Mouse (Mus musculus) neural tube, embryonic 10.5 days (tissue): ENCODE results near the gene Pitpnc1.

Source experiments
- DNase-seq: peaks from one replicate; pipeline ENCODE4 v3.0.0-alpha.2; 2017; ENCODE audit warnings: low spot score; ENCODE audit errors: extremely low spot score

Pitpnc1 gene

DNA sequence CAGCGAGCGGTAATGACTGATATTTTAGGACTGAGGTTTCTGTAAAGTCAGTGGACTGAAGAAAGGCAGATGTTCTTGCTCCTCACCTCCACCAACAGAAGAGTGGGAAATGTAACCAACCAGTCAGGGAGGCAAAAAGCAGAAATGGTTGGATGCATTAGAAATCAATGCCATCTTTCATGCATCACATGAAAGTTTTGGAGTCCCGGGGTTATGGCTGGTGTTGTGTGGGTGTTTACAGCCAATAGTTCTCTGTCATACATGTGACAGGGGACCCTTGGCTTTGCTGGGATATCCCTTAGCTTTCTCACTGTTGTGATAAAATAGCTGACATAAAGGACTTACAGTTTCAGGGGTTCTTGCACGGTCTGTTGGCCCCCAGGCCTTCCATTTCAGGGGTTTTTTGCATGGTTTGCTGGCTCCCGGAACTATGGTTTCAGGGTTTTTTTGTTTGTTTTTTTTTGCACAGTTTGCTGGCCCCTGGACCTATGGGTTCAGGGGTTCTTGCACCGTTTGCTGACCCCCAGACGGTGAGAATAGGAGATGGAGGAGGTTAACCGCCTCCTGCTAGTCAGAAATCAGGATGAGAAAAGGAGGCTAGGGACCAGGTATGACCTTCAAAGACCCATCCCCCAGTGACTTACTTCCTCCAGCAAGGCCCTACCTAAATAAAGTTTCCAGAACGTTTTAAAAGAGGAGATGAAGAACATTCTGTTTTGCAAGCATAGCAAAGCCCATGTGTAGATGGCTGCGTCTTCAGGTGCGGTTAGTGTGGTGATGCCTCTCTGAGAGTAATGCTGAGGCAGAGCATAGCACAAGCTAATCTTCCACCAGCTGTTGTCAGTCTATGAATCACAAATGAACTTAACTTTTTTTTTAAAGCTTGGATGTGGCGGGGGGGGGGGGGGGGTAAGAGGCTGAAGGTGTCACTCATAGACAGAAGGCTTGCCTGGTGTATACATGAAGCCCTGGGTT is 27.1 kb downstream of the Pitpnc1 start:
- no peak for DNase-seq

DNA sequence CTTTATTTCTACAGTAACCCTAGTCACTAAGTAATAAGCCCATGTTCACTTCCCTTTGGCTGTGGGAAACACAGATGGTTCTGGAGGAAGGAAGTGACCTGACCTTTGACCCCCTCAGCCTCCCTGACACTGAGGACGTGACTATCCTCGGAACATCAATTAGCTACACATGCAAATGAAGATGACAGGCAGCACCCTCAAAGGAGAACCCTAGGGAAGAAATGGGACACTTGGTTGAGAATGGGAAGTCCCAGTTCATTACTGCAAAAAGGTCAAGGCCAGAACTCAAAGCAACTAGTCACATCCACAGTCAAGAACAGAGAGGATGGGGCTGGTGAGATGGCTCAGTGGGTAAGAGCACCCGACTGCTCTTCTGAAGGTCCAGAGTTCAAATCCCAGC is 29.4 kb downstream of the Pitpnc1 start:
- no peak for DNase-seq

DNA sequence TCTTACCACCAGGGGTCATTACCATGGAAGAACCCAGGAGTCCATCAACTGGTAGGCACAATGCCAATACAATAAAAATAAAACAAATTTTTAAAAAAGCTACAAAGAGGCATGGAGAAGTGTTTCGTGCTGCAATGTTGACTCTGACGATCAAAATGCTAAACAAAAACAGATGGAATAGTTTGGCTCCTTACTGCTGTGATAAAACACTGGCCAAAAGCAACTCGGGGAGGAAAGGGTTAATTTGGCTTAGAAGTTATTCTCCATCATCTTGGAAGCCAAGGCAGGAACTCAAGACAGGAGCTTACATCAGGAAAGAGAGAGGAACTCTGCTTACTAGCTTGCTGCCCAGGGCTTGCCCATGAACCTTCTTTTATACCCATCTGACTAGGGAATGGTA is 32.4 kb downstream of the Pitpnc1 start:
- no peak for DNase-seq

DNA sequence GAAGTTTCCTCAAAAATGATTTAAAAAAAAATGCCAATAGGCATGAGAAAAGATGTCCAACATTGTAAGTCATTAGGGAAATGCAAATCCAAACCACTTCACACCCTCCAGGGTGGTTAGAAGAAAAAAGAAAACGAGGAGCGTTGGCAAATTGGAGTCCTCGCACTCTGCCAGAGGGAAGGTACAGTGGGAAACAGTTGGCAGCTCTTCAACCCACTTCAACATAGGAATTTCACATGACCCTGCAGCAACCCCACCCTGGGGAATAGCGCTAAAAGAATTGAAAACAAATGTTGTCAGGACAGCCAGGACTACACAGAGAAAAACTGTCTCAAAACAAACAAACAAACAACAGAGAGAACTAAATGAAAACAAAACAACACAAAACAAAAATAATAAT is 32.8 kb downstream of the Pitpnc1 start:
- DNase-seq, result no peak

DNA sequence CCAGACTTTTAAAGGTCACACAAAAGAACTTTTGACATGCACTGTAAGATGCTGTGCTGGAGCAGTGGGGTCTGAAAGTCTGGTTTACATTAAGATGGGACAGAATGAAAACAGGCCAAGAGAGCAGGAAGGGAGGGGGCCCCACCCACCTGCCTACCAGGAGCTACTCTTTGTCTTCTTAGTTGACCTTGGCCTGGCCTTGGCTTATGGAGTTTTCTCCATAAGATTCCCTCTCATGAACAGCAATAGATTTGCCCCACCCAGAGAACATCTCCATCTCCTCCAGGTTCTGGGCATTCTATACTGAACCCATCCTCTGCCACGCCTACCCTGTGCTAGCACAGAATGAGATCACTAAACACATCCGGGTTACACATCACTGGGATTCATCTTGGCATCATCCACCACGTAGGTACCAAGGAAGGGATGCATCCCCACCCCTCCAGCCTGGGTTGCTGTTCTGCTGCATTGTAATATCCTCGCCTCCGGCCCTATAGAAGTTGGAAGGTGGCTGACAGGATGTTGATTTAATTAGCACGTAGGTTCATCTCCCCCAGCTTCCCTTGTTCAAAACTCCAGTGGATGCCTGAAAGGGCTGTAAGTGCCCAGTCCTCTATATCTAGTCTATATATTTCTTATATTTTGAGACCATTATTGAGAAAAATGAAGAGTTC is 34.6 kb downstream of the Pitpnc1 start:
- no peak for DNase-seq

DNA sequence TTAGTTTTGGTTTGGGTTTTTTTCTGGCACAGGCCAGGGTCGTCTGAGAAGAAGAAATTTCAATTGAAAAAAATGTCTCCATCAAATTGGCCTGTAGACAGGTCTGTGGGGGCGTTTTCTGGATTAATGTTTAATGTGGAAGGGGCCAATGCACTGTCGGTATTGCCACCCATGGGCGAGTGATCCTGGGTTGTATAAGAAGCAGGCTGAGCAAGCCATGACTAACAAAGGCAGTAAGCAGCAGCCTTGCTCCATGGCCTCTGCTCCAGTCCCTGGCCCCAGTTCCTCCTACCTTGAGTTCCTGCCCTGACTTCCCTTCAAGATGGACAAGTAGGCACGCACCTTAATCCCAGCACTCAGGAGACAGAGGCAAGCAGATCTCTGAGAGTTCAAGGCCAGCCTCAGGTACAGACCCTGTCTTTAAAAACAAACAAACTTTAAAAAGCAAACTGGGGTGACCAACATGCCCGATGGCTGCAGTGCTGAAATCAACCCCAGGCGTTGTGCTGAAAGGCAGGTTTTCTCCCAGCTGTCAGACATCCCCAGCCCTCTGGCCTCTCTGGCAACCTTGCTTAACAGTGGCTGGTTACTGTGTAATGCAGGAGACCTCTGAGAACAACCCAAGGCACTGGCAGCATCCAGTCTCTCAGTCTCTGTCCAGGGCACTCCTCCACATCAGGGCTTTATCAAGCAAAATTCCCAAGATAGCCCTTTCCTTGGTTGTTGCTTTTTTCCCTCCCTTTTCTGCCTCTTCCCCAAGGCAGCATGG is 39.1 kb downstream of the Pitpnc1 start:
- DNase-seq, result no peak

DNA sequence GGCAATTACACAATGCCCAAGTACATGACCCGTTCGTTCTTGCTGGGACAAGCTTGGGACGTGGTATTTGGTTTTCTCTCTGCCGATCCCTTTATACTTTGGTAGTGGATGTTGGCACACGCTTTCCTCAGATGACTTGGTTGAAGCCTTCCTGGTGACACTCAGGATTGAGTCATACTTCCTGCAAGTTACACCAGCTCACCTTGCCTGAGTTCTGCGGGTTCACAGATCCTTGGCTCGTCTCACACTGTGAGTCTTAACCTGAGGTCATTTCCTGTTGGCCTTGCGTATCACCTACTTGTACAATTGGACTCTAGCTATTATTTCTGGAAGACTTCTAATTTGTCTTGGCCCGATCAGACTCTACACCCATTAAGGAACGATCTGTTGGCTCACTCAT is 42.5 kb downstream of the Pitpnc1 start:
- DNase-seq, result no peak

DNA sequence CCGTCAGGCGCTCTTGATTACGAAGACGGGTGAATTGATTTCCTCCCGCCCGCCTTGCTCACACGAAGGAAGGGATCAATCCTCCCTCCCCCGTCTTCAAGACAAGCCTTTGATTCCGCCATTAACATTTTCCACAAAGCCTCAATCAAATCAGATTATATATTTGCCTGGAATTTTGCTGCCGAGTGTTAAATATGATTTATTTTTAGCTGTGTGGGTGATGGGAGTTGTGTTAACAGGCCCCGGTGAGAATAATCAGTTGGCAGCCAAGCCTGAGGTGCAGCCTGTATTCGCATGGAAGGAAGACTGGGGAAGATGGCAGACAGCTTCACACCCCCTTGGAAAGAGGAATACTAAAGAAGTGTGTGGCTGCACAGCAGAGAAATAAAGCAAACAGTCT is 46.3 kb downstream of the Pitpnc1 start:
- DNase-seq, result no peak

DNA sequence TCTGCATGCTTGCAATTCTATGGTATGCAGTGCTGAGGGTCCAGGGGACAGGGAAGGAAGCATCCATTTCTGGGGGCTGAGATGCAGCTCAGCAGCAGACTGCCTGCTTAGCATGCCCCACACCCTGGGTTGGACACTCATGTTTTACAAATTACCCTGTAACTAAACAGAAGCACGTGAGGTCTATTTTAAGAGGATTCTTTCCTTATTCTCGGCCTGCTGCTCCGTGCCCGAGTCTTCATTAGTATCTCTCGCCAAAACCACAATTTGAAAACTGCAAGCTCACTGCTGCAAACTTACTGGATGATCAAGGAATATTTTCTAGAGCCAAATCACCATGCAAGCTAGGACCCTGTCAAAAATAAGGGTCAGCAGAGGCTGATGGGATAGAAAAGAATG is 48.1 kb downstream of the Pitpnc1 start:
- DNase-seq, result no peak

DNA sequence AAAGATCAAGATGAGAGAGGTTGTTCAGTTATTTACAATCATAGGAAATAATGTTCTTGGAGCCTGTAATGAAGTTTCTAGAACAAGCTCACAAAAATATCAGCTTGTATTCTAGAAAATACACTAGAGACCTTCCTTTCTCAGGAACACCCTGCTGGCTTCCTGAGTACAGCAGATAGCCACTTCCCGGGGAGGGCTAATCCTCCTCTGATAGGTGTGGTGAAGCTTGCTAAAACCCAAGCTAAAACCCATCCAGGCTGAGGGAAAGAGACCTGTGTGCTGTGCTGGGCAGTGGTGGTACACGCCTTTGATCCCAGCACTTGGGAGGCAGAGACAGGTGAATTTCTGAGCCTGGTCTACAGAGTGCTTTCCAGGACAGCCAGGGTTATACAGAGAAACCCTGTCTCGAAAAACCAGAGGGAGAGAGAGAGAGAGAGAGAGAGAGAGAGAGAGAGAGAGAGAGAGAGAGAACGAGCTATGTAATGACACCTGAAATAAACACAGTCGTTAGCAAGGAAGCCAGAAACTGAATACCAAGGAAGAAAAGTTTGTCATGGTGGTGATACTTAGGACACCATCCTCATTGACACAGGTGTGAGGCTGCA is 48.6 kb downstream of the Pitpnc1 start:
- no peak for DNase-seq

DNA sequence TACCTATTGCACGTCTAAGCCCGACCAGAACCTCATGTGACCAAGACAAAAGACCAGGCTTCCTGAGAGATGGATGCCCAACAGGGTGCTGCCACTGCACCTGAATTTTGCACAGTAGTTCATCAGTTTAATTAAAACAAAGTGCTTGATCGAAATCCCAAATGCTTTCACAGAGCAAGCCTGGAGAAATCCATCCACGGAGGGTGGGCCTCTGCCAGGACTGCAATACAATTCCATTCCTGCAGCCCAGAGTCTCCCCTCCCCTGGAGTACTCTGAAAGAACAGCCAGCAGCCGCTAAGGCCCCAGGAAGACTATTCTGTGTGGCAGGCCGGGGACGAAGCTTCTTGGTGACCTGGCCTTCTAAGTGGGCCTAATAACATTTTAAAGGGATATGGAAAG is 50.6 kb downstream of the Pitpnc1 start:
- DNase-seq, result no peak

DNA sequence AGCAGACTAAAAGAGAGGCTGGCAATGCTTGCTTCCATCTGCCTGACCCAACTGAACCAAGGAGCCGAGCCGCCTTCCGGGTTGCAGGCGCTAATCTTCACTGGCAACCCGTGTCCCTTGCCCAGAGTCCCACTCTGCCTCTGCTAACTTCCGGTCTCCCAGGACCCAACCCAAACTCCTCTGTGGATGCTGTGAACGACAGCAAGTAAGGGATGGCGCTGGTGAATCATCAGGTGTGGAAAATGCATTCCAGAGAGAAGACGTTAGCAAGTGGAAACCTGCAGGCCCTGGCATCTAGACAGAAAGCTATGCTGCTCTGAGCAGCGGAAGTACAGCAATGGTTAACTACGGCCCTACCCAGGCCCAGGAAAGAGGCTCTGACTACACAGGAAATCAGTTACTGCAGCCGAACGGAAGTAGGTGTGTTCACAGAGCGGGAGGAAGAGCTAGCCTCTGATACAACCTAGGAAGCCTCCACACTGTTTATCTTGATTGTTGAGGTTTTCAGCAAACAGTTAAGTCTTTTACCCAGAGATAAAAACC is 53.4 kb downstream of the Pitpnc1 start:
- DNase-seq, result no peak

DNA sequence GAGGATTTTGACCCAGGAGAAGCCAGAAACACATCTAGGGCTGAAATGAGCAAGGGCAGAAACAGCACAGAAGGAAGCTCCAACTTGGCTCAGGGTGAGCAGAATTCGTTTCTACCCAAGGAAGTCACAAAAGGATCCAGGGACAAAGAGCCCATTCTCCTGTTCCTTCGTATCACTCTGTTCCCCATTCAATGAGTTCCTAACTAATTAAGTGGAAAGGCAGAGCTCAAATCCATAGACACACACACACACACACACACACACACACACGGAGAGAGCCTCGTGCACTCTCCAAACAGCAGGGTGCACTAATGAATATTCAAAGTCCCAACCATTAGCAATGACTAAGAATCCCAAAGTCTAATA is 54.0 kb downstream of the Pitpnc1 start:
- DNase-seq, result peak; percentile 23

DNA sequence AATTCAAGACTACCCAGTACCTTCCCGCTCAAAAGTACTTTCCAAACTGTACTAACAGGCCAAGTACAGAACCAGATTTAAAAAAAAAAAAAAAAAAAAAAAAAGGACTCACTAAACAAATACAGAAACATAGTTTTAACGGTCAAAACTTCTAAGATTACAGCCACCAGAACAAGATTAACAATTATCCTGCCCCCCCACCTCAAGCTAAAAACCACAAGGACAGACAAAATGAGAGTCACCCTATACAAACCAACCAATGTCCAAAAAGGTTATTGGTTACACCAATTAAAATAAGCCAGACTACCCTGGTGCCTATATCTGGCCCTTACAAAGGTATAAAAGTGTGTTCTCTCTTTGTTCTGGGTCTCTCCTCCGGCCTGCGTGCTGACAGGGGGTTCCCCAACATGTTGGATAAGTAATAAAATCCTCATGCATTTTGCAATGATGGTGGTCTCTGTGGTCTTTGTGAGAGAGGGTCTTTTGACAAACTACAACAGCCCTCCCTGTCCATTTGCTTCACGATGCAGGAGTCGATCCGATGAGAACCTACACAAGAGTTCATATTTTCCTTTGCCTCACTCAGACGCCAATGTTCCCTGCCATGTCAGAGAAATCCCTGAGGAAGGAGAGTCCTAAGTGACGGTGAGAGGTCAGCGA is 54.5 kb downstream of the Pitpnc1 start:
- no peak for DNase-seq

DNA sequence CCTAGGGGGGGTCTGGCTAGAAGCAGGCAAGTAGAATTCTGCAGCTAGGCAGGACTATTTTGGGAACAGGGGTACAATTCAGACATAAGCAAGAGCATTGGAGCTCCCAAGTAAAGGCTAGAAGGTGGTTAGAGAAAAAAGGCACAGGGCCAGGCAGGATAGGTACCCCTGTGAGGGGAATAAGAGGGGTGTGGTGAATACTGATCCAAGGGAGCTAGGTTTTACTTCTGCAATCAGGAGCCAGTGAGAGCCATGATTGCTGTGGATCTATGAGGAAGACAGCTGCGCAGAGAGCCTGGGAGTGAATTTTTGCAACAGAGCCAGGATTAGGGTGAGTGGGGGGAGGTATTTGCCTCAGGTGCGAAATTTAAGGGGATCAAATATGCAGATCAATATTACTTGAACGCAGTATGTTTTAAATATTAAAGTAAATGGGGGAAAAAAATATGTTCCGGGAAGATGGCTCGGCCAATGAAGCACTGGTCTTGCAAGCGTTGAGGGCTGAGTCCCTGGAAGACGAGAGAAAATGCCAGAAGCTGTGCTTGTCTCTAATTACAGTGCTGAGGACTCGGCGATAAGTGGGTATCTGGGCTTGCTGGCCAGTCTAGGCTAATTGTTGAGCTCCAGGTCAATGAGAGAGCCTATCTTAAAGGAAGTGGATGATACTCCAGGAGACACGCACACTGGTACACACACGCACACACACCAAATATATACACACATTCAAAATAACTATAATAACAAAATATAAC is 55.3 kb downstream of the Pitpnc1 start:
- DNase-seq, result no peak

DNA sequence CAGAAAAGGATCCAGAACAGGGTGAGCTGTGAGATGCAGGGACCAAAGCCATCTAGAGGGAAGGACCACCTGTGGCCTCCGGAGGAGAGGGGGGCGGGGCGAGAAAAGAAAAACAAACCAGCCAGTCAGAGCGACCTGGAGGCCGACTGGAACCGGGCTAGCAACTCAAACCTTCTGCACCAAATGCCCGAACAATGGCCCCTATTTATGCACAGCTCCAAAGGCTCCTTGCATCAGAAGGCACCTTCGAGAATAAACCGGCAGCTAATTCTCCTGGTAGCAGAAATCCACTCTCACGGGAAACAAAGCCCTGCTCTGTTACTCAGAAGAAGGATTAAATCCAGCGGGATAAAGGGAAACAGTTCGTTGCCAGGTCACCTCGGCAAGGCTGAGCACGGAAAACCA is 57.2 kb downstream of the Pitpnc1 start:
- peak; percentile 65 for DNase-seq

DNA sequence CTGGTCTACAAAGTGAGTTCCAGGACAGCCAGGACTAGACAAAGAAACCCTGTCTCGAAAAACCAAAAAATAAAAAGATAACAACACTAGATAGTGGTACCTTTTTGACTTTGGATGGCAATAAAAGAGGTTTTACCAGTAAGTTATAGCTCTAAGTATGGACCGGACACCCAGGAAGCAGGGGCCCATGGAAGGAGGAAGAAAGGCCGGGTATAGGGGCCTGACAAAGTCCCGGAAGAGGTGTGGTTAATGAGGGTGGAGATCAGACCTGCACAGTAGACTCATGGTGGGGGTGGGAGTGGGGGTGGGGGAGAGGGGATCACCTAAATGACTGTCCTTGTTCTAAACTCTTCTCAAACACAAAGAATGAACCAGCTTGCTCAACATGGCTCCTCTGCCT is 58.4 kb downstream of the Pitpnc1 start:
- no peak for DNase-seq

DNA sequence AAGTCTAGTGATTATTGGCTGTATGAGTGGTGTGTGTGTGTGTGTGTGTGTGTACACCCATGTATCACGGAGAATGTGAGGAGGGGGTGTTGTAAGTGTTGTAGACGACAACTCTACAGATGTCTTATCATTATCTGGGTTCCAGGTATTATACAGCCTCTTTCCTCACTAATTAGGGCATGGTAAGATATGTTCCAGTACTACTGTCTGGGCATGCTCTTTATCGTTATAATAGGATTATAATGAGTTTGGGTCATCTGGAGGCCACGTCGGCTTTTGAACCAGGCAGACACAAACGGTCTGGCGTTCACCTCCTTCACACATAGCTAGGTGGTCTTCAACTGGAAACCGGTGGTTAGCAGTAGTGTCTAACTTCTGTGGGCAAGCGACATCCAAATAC is 58.9 kb downstream of the Pitpnc1 start:
- no peak for DNase-seq

DNA sequence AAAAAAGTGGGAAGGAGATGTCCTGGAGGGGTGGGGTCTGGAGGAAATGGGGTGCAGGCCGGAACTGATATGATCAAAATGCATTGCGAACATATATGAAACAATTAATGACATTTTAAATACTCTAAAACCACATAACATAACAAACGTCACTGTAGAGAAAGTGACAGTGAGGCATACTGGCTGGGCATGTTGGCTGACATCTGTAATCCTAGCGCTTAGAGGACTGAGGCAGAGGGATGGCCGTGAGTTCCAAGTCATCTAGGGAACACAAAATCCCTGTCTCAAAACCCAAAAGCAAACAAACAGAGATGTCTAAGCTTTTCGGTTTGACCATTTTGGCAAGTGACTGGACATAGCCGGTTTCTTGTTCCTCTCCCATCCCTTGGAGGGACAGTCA is 59.7 kb downstream of the Pitpnc1 start:
- no peak for DNase-seq

DNA sequence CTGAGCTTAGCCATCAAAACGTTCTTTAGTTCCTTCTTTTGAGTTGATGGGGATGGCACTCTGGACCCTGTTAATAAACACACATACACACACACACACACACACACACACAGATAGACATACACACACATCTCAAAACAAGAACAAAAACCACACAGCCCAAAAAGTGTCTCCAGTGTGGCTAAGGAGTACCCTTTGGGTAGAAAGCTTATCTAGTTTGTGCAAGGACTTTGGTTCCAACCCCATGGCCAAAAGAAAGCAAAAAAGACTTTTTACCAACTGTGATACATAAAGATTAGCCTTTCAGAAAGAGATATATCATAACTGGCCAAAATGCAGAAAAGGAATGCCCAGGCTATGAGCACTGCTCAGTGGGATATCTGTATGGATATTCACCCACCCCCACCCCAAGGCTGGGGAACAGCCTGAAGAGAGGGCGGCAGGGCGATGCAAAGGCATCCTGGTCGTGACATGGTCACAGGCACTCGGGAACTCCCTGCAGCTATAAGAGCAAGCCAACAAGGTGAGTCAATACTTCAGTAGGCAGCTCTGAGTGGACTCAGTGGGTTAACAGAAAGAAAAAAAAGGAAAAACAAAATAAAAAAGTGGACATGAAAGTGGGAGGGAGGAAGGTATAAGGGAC is 60.3 kb downstream of the Pitpnc1 start:
- DNase-seq, result no peak
